Mouse (Mus musculus) cortical plate, adult 2 months (tissue): ENCODE measurements at regions not wholly inside any gene's neighbourhood (a gene's known extent, or its start where the extent isn't known, plus 50 kb on each side); places are given as distances from the start of the nearest gene placed in this dataset.
A peak's percentile ranks its signal among the peaks of the same experiment; 100 is the strongest.
"Not testable (repeated sequence)": the region's sequence is repeated elsewhere in the genome, so short reads cannot be mapped to it uniquely, and the experiment has no call there.

Experiments used
- H3K27ac ChIP-seq: fragments of 200-500 bp; 2 replicates; pipeline ENCODE4 v1.5.1; 2012; ENCODE audit warnings: low read length, control low read depth, inconsistent platforms; ENCODE audit not compliant: insufficient read depth
- H3K4me1 ChIP-seq: fragments of 200-500 bp; 2 replicates; pipeline ENCODE4 v1.6.1; 2011; ENCODE audit warnings: low read length; ENCODE audit not compliant: control insufficient read depth, insufficient read depth
- H3K4me3 ChIP-seq: fragments of 200-500 bp; 2 replicates; pipeline ENCODE4 v1.5.1; 2011; ENCODE audit warnings: mild to moderate bottlenecking, low read length, control low read depth; ENCODE audit not compliant: insufficient read depth
- CTCF ChIP-seq: fragments of 200-500 bp; IDR thresholded peaks from 2 replicates; pipeline ENCODE4 v1.5.1; 2011; ENCODE audit warnings: mild to moderate bottlenecking, control low read depth, low read length; ENCODE audit not compliant: insufficient read depth; ENCODE audit errors: extremely low read depth
- POLR2A ChIP-seq: fragments of 200-500 bp; IDR thresholded peaks from 2 replicates; pipeline ENCODE4 v1.6.1; 2011; ENCODE audit warnings: mild to moderate bottlenecking, low read length, control low read depth; ENCODE audit not compliant: insufficient read depth; ENCODE audit errors: extremely low read depth

DNA sequence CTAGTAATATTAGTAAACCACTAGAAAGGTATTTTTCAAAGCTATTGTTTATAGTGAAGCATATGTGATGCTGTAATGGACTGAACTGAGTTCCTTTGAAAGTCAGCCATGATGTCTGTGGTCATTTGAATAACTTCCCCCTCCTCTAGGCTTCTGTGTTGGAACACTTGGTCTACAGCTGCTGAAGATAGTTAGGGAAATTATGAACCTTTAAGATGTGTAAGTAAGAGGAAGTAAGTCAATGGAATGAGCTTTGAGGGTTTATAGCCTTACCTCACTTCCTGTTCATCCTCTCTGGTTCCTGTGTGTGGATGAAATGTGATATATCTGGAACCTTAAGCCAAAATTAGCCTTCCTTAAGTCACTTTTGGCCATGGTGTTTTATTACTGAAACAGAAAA is 145.7 kb upstream of the Tmem229a start:
- no peaks in the 10 kb centered on the region for H3K4me1 ChIP-seq
- no peak for TF ChIP-seq CTCF
- no peak for TF ChIP-seq POLR2A
- no peak overlapping the region for H3K27ac ChIP-seq
- no peak overlapping the region for H3K4me3 ChIP-seq

DNA sequence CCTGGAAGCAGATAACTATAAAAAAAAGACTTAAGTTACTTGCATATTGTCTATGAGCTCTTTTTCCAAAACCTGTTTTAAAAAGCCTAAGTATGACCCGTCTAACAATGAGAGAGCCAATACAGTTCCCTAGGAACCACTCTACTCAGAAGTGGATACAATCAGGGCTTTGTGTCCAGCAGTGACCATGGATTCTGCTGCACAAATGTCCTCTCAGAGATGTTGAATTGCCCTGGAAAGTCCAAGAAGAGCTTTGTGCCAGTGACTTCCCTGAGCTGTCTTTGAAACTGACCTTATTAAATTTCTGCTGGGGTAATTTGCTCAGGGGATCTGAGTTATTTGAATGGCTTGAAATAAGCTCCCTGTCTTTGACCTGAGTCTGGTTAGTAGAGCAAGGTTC is 131.1 kb upstream of the Tmem229a start:
- Histone ChIP-seq H3K27ac (no peak overlapping the region), H3K4me3 (no peak overlapping the region), H3K4me1 (no peaks in the 10 kb centered on the region)
- no peak for TF ChIP-seq CTCF
- TF ChIP-seq POLR2A, result no peak

DNA sequence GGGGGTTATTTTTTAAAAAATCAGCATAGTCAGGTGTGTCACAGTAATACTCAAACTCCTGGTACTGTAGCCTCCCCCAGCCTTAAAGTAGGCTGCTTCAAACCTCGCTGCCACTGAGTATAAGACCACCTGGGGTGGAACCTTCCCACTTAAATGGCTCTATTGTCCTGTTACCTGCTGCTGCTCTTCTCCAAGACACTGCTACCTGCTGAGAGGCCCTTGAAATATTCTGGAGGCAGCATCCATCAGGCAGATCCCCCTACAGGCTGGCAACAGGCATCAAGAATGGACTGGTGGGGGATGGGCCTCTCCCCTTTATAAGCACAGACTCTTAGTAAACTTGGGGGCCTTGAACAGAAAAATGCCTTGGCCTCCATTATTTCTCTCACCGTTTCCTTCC is 129.8 kb upstream of the Tmem229a start:
- no peak overlapping the region for H3K4me3 ChIP-seq

DNA sequence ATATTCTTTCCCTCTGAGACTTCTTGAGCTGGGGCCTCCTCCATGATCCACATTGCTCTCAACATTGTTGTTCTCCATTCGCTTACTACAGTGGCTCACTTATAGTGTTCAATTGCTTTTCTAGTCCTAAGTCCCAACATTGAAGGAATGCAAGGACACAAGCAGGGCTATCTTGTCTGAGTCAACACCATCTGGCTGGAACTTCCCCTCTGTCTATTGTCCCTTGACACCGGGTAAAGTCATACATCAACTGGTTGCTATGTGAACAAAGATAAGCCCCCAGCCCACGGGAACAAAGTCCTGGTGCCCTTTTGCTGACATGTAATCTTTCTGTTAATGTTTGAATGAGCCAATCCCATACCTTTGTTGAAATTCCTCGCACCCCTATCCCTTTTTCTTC is 129.2 kb upstream of the Tmem229a start:
- H3K4me3 ChIP-seq, H3K4me1 ChIP-seq, H3K27ac ChIP-seq: not testable (repeated sequence)

More for the DNA sequence above, 129.8 kb upstream of the Tmem229a start:
- no peaks in the 10 kb centered on the region for H3K4me1 ChIP-seq
- no peak overlapping the region for H3K27ac ChIP-seq
- no peak for TF ChIP-seq POLR2A
- TF ChIP-seq CTCF, result no peak

DNA sequence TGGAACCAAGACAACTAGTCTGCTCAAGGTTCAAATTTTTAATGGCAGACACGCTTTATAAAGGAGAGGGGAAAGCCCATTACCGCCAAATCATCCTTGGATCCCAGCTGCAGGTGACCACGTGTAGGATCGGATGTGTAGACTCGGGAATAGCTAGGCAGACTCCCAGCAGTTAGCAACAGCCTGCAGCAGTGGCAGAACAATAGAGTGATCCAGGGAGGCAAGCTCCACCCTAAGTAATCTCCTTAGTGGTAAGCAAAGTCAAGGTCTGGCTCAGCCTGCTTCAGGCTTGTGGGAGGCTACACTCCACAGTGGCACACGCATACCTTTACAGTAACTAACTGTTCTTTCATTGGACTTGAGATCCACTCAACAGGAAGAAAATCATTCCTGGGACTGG is 109.8 kb upstream of the Tmem229a start:
- no peak for TF ChIP-seq CTCF
- no peak for TF ChIP-seq POLR2A
- no peak overlapping the region for H3K27ac ChIP-seq

DNA sequence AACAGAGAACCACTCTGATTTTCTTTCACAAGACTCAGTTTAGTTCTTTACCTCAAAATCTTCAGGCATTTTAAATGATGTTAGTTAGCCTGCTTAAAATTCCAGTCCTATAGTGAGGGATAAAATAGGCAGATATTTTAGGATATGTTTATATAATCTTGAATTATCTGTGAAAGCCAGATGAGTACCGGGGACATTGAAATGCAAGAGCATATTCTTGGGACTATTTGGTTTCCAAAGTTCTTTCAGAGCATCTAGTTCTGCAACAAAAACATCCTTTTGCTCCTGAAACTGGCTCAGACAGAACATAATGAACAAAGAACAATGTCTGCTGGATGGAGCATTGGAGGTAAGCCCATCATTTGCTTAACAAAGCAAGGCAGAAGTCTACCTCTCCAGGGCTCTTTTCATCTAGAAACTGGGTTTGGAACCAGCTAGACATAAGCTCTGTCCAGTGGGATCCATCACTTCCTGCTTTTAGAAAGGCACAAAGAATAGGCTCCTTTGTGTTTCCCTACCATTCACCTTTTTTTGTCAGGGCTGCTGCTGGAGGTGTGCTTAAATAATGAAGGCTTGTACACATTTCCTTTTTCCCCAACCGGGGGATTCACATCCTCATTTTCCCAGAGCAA is 76.9 kb upstream of the Tmem229a start:
- Histone ChIP-seq H3K27ac (peak overlapping the region; percentile 56; the same call in 1 of the 2 replicates), H3K4me1 (no peaks in the 10 kb centered on the region; the same call in 1 of the 2 replicates), H3K4me3 (no peak overlapping the region)
- TF ChIP-seq POLR2A (no peak), CTCF (no peak)

More for the DNA sequence above, 109.8 kb upstream of the Tmem229a start:
- Histone ChIP-seq H3K4me1 (no peaks in the 10 kb centered on the region), H3K4me3 (no peak overlapping the region)

DNA sequence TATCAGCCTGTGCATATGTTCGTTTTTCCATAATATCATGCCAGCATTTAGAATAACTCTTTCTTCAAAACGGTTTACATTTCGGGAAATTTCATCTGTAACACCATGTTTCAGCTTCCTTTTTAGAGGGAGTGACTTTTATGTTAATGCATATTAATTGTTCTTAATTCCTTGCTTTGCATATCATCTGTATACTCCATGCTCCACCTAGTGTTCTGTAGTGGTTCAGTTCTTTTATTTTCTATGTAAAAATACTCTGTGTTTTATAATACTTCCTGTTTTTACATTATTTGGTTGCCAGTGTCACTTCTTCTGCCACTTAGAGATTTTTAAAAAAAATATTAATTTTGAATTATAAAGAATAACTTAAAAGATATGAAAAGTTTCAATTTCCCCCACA is 70.9 kb upstream of the Tmem229a start:
- no peak overlapping the region for H3K27ac ChIP-seq
- H3K4me3 ChIP-seq, result no peak overlapping the region
- TF ChIP-seq POLR2A (no peak), CTCF (no peak)
- H3K4me1 ChIP-seq, result no peaks in the 10 kb centered on the region

DNA sequence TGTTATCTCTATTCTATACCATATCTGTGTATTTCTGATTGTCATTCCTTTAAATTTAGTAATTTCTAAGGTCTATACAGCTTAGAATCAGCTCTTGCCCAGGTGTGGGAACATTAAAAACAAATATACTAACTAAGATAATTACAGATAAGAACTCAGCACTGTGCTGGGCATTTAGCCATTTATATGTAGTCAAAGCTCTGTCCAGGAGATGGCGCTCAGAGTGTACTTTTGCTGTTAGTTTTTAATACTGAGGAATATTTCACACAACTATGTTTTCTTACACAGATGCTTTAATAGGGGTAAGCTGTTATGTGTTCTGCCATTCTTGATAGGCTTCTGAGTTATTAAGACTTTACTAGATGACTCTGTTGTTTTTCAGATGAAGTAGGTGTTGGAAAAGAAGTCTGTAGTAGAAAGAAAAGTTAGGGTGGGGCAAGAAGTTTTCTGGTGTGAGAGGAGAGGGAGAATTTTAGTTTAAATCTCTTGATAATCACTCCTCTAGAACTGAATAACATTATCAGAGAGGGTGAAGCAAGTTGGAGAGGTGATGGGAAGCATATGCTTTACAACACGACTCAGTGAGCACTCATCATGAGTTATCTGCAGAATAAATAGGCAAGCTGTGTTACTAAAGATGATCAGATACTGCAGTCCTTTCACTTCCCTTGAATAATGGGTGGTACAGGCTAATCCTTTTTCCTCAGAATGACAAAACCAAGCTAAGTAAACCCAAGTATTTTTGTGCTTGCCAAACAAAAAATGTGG is 64.1 kb upstream of the Tmem229a start:
- Histone ChIP-seq H3K4me1 (no peaks in the 10 kb centered on the region), H3K27ac (no peak overlapping the region), H3K4me3 (no peak overlapping the region)
- TF ChIP-seq POLR2A (no peak), CTCF (peak; percentile 31; the same call in 1 of the 2 replicates)

DNA sequence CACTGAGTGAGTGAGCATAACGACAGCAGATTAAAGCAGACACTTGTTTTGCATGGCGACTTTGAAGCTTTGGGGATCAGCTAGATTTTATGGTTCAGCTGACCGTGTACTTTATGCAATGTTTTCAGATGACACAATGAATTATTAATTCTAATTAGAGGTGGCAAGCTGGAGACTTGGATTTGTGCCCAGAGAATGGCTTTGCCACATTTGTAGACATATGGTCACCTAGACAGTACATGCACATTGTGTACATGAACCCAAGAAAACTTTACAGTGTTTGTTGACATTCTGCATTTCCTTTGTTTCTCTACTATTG is 57.1 kb upstream of the Tmem229a start:
- Histone ChIP-seq H3K27ac (no peak overlapping the region), H3K4me1 (no peaks in the 10 kb centered on the region), H3K4me3 (no peak overlapping the region)
- TF ChIP-seq POLR2A (no peak), CTCF (no peak)
